Mouse (Mus musculus): ENCODE results near the gene Mtr. TPM values are rescaled to one million over a fixed set of nuclear protein-coding genes. Genes with fewer than 3 reads are reported as not detected.
A peak's percentile ranks its signal among the peaks of the same experiment; 100 is the strongest.

Mtr gene
- polyA plus RNA-seq (2014; fragmentation: Nextera tagmentation; extraction: Ambion mirVana), result 14.8 and 17.5 TPM in 2 replicates

GRCm38 (mm10) chr13:12257391-12258380, at the start of gene Mtr:
Gene Mtr, minus strand, starts transcription at chr13:12258113.
- H3K9me3 ChIP-seq (ENCODE audit: control insufficient read depth, low read length), result peaks cover 6% of the 10 kb centered on the region
- peak within 1 kb of the TSS; percentile 78 for H3K4me2 ChIP-seq (ENCODE audit: low read length)
- WGBS, result under 1% methylated on average over 69 of the region's 69 CpGs
- H3K36me3 ChIP-seq (ENCODE audit: control insufficient read depth, insufficient read depth, low read length), result peaks cover 13% of the 10 kb centered on the region
- peak; percentile 100 for ATAC-seq (ENCODE audit: insufficient number of reproducible peaks, insufficient read depth, low FRiP score, low read depth)
- H3K27ac ChIP-seq (replicated peaks in 1 of 2; ENCODE audit: control insufficient read depth in 1 of 2, insufficient read depth in 1 of 2, low read depth in 2 of 2, low read length in 2 of 2), result peak within 1 kb of the TSS; percentile 91 to 94
- peak within 1 kb of the TSS; percentile 84 to 87 for H3K4me3 ChIP-seq (ENCODE audit: control insufficient read depth in 1 of 2, insufficient read depth in 1 of 2, low read depth in 1 of 2, low read length in 2 of 2)
- no peaks in the 10 kb centered on the region for H3K27me3 ChIP-seq (ENCODE audit: control insufficient read depth, insufficient read depth, low read length)
- H3K9ac ChIP-seq (ENCODE audit: low read length), result peak within 1 kb of the TSS; percentile 84
- H3K4me1 ChIP-seq (ENCODE audit: control insufficient read depth in 2 of 2, insufficient read depth in 2 of 2, low read length in 2 of 2), result peaks cover 0 to 14% of the 10 kb centered on the region in 2 experiments; a peak in 2 of 4 replicates

GRCm38 (mm10) chr13:12307286-12307685, 49.4 kb upstream of the Mtr start:
- Histone ChIP-seq H3K9ac (ENCODE audit: low read length) (no peak overlapping the region), H3K4me3 (ENCODE audit: control insufficient read depth in 1 of 2, insufficient read depth in 1 of 2, low read depth in 1 of 2, low read length in 2 of 2) (no peak overlapping the region), H3K4me2 (ENCODE audit: low read length) (no peak overlapping the region), H3K36me3 (ENCODE audit: control insufficient read depth, insufficient read depth, low read length) (peaks cover 87% of the 10 kb centered on the region), H3K27ac (replicated peaks in 1 of 2; ENCODE audit: control insufficient read depth in 1 of 2, insufficient read depth in 1 of 2, low read depth in 2 of 2, low read length in 2 of 2) (peak overlapping the region in 1 of 2 experiments; percentile 58; a peak in 1 of 4 replicates), H3K9me3 (ENCODE audit: control insufficient read depth, low read length) (no peaks in the 10 kb centered on the region), H3K4me1 (ENCODE audit: control insufficient read depth in 2 of 2, insufficient read depth in 2 of 2, low read length in 2 of 2) (peaks cover 18 to 49% of the 10 kb centered on the region in 2 experiments), H3K27me3 (ENCODE audit: control insufficient read depth, insufficient read depth, low read length) (no peaks in the 10 kb centered on the region)
- WGBS, result 27% methylated on average over 4 of the region's 4 CpGs
- no peak for ATAC-seq (ENCODE audit: insufficient number of reproducible peaks, insufficient read depth, low FRiP score, low read depth)

- H3K9ac ChIP-seq (ENCODE audit: low read length), result no peak overlapping the region
- no peak for ATAC-seq (ENCODE audit: insufficient number of reproducible peaks, insufficient read depth, low FRiP score, low read depth)
- peak overlapping the region in 1 of 2 experiments; percentile 41; a peak in 1 of 4 replicates for H3K27ac ChIP-seq (replicated peaks in 1 of 2; ENCODE audit: control insufficient read depth in 1 of 2, insufficient read depth in 1 of 2, low read depth in 2 of 2, low read length in 2 of 2)
- 87% methylated on average over 8 of the region's 8 CpGs for WGBS
- H3K4me3 ChIP-seq (ENCODE audit: control insufficient read depth in 1 of 2, insufficient read depth in 1 of 2, low read depth in 1 of 2, low read length in 2 of 2), result no peak overlapping the region
- H3K4me1 ChIP-seq (ENCODE audit: control insufficient read depth in 2 of 2, insufficient read depth in 2 of 2, low read length in 2 of 2), result peaks cover 12 to 44% of the 10 kb centered on the region in 2 experiments
- no peaks in the 10 kb centered on the region for H3K27me3 ChIP-seq (ENCODE audit: control insufficient read depth, insufficient read depth, low read length)
- H3K9me3 ChIP-seq (ENCODE audit: control insufficient read depth, low read length), result no peaks in the 10 kb centered on the region
- H3K4me2 ChIP-seq (ENCODE audit: low read length), result no peak overlapping the region
- H3K36me3 ChIP-seq (ENCODE audit: control insufficient read depth, insufficient read depth, low read length), result peaks cover 97% of the 10 kb centered on the region
These were observed 47.6 kb upstream of the Mtr start for GRCm38 (mm10) chr13:12305540-12305939.

GRCm38 (mm10) chr13:12304991-12305390, 47.1 kb upstream of the Mtr start:
- ATAC-seq (ENCODE audit: insufficient number of reproducible peaks, insufficient read depth, low FRiP score, low read depth), result no peak
- Histone ChIP-seq H3K27ac (replicated peaks in 1 of 2; ENCODE audit: control insufficient read depth in 1 of 2, insufficient read depth in 1 of 2, low read depth in 2 of 2, low read length in 2 of 2) (peak overlapping the region in 1 of 2 experiments; percentile 24; a peak in 1 of 4 replicates), H3K36me3 (ENCODE audit: control insufficient read depth, insufficient read depth, low read length) (peaks cover 97% of the 10 kb centered on the region), H3K4me3 (ENCODE audit: control insufficient read depth in 1 of 2, insufficient read depth in 1 of 2, low read depth in 1 of 2, low read length in 2 of 2) (no peak overlapping the region), H3K4me2 (ENCODE audit: low read length) (no peak overlapping the region), H3K4me1 (ENCODE audit: control insufficient read depth in 2 of 2, insufficient read depth in 2 of 2, low read length in 2 of 2) (peaks cover 12 to 48% of the 10 kb centered on the region in 2 experiments), H3K27me3 (ENCODE audit: control insufficient read depth, insufficient read depth, low read length) (no peaks in the 10 kb centered on the region), H3K9me3 (ENCODE audit: control insufficient read depth, low read length) (no peaks in the 10 kb centered on the region), H3K9ac (ENCODE audit: low read length) (no peak overlapping the region)
- 94% methylated on average over 5 of the region's 5 CpGs for WGBS

GRCm38 (mm10) chr13:12297777-12298176, 39.9 kb upstream of the Mtr start:
- peaks cover 91% of the 10 kb centered on the region for H3K36me3 ChIP-seq (ENCODE audit: control insufficient read depth, insufficient read depth, low read length)

GRCm38 (mm10) chr13:12296701-12297100, 38.8 kb upstream of the Mtr start:
- H3K4me1 ChIP-seq (ENCODE audit: control insufficient read depth in 2 of 2, insufficient read depth in 2 of 2, low read length in 2 of 2), result peaks cover 11 to 30% of the 10 kb centered on the region in 2 experiments
- H3K27me3 ChIP-seq (ENCODE audit: control insufficient read depth, insufficient read depth, low read length), result no peaks in the 10 kb centered on the region
- no peak overlapping the region for H3K9ac ChIP-seq (ENCODE audit: low read length)
- H3K36me3 ChIP-seq (ENCODE audit: control insufficient read depth, insufficient read depth, low read length), result peaks cover 94% of the 10 kb centered on the region
- no peaks in the 10 kb centered on the region for H3K9me3 ChIP-seq (ENCODE audit: control insufficient read depth, low read length)
- WGBS, result 69% methylated on average over 3 of the region's 3 CpGs
- peak overlapping the region in 1 of 2 experiments; percentile 98; a peak in 1 of 4 replicates for H3K27ac ChIP-seq (replicated peaks in 1 of 2; ENCODE audit: control insufficient read depth in 1 of 2, insufficient read depth in 1 of 2, low read depth in 2 of 2, low read length in 2 of 2)
- no peak for ATAC-seq (ENCODE audit: insufficient number of reproducible peaks, insufficient read depth, low FRiP score, low read depth)
- no peak overlapping the region for H3K4me2 ChIP-seq (ENCODE audit: low read length)
- H3K4me3 ChIP-seq (ENCODE audit: control insufficient read depth in 1 of 2, insufficient read depth in 1 of 2, low read depth in 1 of 2, low read length in 2 of 2), result no peak overlapping the region

More at GRCm38 (mm10) chr13:12297777-12298176, 39.9 kb upstream of the Mtr start:
- no peak for ATAC-seq (ENCODE audit: insufficient number of reproducible peaks, insufficient read depth, low FRiP score, low read depth)
- Histone ChIP-seq H3K4me2 (ENCODE audit: low read length) (no peak overlapping the region), H3K27me3 (ENCODE audit: control insufficient read depth, insufficient read depth, low read length) (no peaks in the 10 kb centered on the region), H3K9me3 (ENCODE audit: control insufficient read depth, low read length) (no peaks in the 10 kb centered on the region), H3K27ac (replicated peaks in 1 of 2; ENCODE audit: control insufficient read depth in 1 of 2, insufficient read depth in 1 of 2, low read depth in 2 of 2, low read length in 2 of 2) (peak overlapping the region; percentile 46 to 98), H3K9ac (ENCODE audit: low read length) (peak overlapping the region; percentile 23; the same call in 1 of the 2 replicates), H3K4me1 (ENCODE audit: control insufficient read depth in 2 of 2, insufficient read depth in 2 of 2, low read length in 2 of 2) (peaks cover 11 to 30% of the 10 kb centered on the region in 2 experiments), H3K4me3 (ENCODE audit: control insufficient read depth in 1 of 2, insufficient read depth in 1 of 2, low read depth in 1 of 2, low read length in 2 of 2) (no peak overlapping the region)
- WGBS, result 49% methylated on average over 6 of the region's 6 CpGs

- Histone ChIP-seq H3K4me3 (ENCODE audit: control insufficient read depth in 1 of 2, insufficient read depth in 1 of 2, low read depth in 1 of 2, low read length in 2 of 2) (no peak overlapping the region), H3K36me3 (ENCODE audit: control insufficient read depth, insufficient read depth, low read length) (peaks cover 94% of the 10 kb centered on the region), H3K9me3 (ENCODE audit: control insufficient read depth, low read length) (no peaks in the 10 kb centered on the region), H3K27ac (replicated peaks in 1 of 2; ENCODE audit: control insufficient read depth in 1 of 2, insufficient read depth in 1 of 2, low read depth in 2 of 2, low read length in 2 of 2) (peak overlapping the region; percentile 96 to 98), H3K9ac (ENCODE audit: low read length) (peak overlapping the region; percentile 64), H3K4me2 (ENCODE audit: low read length) (no peak overlapping the region), H3K27me3 (ENCODE audit: control insufficient read depth, insufficient read depth, low read length) (no peaks in the 10 kb centered on the region), H3K4me1 (ENCODE audit: control insufficient read depth in 2 of 2, insufficient read depth in 2 of 2, low read length in 2 of 2) (peaks cover 7 to 19% of the 10 kb centered on the region in 2 experiments)
- ATAC-seq (ENCODE audit: insufficient number of reproducible peaks, insufficient read depth, low FRiP score, low read depth), result peak; percentile 90
- 36% methylated on average over 7 of the region's 7 CpGs for WGBS
These were observed 35.9 kb upstream of the Mtr start for GRCm38 (mm10) chr13:12293810-12294209.
